Comparison of ENCODE assay signal across 10 mouse cellular contexts in genomic region chr11:101262272-101262967, GRCm38 (mm10). TPM values are rescaled to one million over a fixed set of nuclear protein-coding genes. Genes with fewer than 3 reads are reported as not detected.
DNase-seq lines count a peak whose midpoint lies in the region; ATAC-seq and TF ChIP-seq lines count a peak whose summit lies in the region.
"Had no signal": no experiment of that assay in that cellular context is flagged by ENCODE, and none has a peak within 500 bp of the region (broad histone marks: within the 10 kb centered on the region; RNA-seq: fewer than 3 reads in every experiment).

No protein-coding gene starts in this region.

- H3K9ac ChIP-seq in heart, postnatal 0 days (replicated peaks; ENCODE audit: low read depth, low read length), result no peak overlapping the region
- H3K9ac ChIP-seq in embryonic facial prominence, embryonic 12.5 days, result peak overlapping the region; percentile 11; the same call in 1 of the 2 replicates
- peak overlapping the region; percentile 9 for H3K9ac ChIP-seq in intestine, embryonic 16.5 days (ENCODE audit: low read depth, low read length)
- H3K9ac ChIP-seq in midbrain, embryonic 14.5 days (replicated peaks; ENCODE audit: low read length), result no peak overlapping the region

- no peak for DNase-seq in heart, postnatal 0 days (ENCODE audit: low spot score)
- no peak for DNase-seq in heart, postnatal 4 days
- peak; percentile 6 for DNase-seq in midbrain, embryonic 14.5 days
- DNase-seq in layer of hippocampus, adult 18-20 months (ENCODE audit: low spot score in 2 of 2), result no peak
- DNase-seq in thymus, postnatal 0 days (ENCODE audit: low spot score), result no peak
- DNase-seq in thymus, adult 2 months, result no peak
- DNase-seq: cerebellum, adult 9-11 months had no signal

- H3K27me3 ChIP-seq in heart, postnatal 0 days (ENCODE audit: control insufficient read depth, insufficient read depth, low read length), result peaks cover 40% of the 10 kb centered on the region
- peaks cover 48% of the 10 kb centered on the region for H3K27me3 ChIP-seq in embryonic facial prominence, embryonic 12.5 days
- H3K27me3 ChIP-seq in intestine, embryonic 16.5 days (replicated peaks; ENCODE audit: control insufficient read depth, insufficient read depth, low read length), result peaks cover 9% of the 10 kb centered on the region; the same call in 1 of the 2 replicates
- H3K27me3 ChIP-seq in midbrain, embryonic 14.5 days (ENCODE audit: control insufficient read depth, insufficient read depth, low read length), result peaks cover 41% of the 10 kb centered on the region
- H3K27me3 ChIP-seq in thymus, adult 2 months (ENCODE audit: control insufficient read depth, insufficient read depth, low read length), result peaks cover 24% of the 10 kb centered on the region
- H3K27me3 ChIP-seq: Patski had no signal

- TF ChIP-seq EP300 in heart, postnatal 0 days (IDR thresholded peaks at IDR 0.05; ENCODE audit: low read depth), result no peak

- TF ChIP-seq CTCF in heart, postnatal 0 days (IDR thresholded peaks at IDR 0.05; ENCODE audit: low read depth), result no peak
- no peak for TF ChIP-seq CTCF in thymus, adult 2 months (IDR thresholded peaks at IDR 0.05; ENCODE audit: borderline replicate concordance, control insufficient read depth, extremely low read depth, insufficient read depth, low read length, poor library complexity)

- H3K4me3 ChIP-seq in heart, postnatal 0 days (ENCODE audit: low read depth, low read length), result peak overlapping the region; percentile 26
- peak overlapping the region; percentile 55 for H3K4me3 ChIP-seq in embryonic facial prominence, embryonic 12.5 days
- peak overlapping the region; percentile 73 for H3K4me3 ChIP-seq in intestine, embryonic 16.5 days (ENCODE audit: low read length)
- H3K4me3 ChIP-seq in midbrain, embryonic 14.5 days (replicated peaks; ENCODE audit: low read depth, low read length), result 0 out of 2 replicates have a peak overlapping the region, but pooled peaks have one; percentile 1
- no peak overlapping the region for H3K4me3 ChIP-seq in thymus, adult 2 months (ENCODE audit: control insufficient read depth, insufficient read depth, low read length)

- ATAC-seq in heart, postnatal 0 days (ENCODE audit: insufficient read depth, low read depth), result no peak
- no peak for ATAC-seq in embryonic facial prominence, embryonic 12.5 days (ENCODE audit: insufficient number of reproducible peaks, insufficient read depth, low FRiP score, low TSS enrichment)
- ATAC-seq in intestine, embryonic 16.5 days, result no peak
- no peak for ATAC-seq in midbrain, embryonic 14.5 days (ENCODE audit: low FRiP score, low TSS enrichment)
- ATAC-seq: Patski had no signal

- no peak for TF ChIP-seq POLR2A in thymus, adult 2 months (IDR thresholded peaks at IDR 0.05; ENCODE audit: control insufficient read depth, extremely low read depth, insufficient read depth, low read length, poor library complexity)

- H3K4me1 ChIP-seq in heart, postnatal 0 days (ENCODE audit: control insufficient read depth, insufficient read depth), result peaks cover 36% of the 10 kb centered on the region
- H3K4me1 ChIP-seq in embryonic facial prominence, embryonic 12.5 days, result peaks cover 57% of the 10 kb centered on the region
- peaks cover 49% of the 10 kb centered on the region for H3K4me1 ChIP-seq in intestine, embryonic 16.5 days (ENCODE audit: control insufficient read depth, insufficient read depth, low read length)
- peaks cover 25% of the 10 kb centered on the region for H3K4me1 ChIP-seq in midbrain, embryonic 14.5 days (ENCODE audit: control insufficient read depth, insufficient read depth, low read length)
- peaks cover 20% of the 10 kb centered on the region for H3K4me1 ChIP-seq in thymus, adult 2 months (replicated peaks; ENCODE audit: control insufficient read depth, insufficient read depth, low read length)

- H3K9me3 ChIP-seq in heart, postnatal 0 days (replicated peaks; ENCODE audit: control insufficient read depth, low read length), result no peaks in the 10 kb centered on the region
- H3K9me3 ChIP-seq in embryonic facial prominence, embryonic 12.5 days, result no peaks in the 10 kb centered on the region
- H3K9me3 ChIP-seq in intestine, embryonic 16.5 days (ENCODE audit: control insufficient read depth, low read length), result no peaks in the 10 kb centered on the region
- no peaks in the 10 kb centered on the region for H3K9me3 ChIP-seq in midbrain, embryonic 14.5 days (ENCODE audit: control insufficient read depth, low read length)

- peaks cover 15% of the 10 kb centered on the region; the same call in 1 of the 2 replicates for H3K36me3 ChIP-seq in heart, postnatal 0 days (replicated peaks; ENCODE audit: control insufficient read depth, insufficient read depth, low read length)
- H3K36me3 ChIP-seq in embryonic facial prominence, embryonic 12.5 days, result peaks cover 7% of the 10 kb centered on the region; the same call in 1 of the 2 replicates
- no peaks in the 10 kb centered on the region for H3K36me3 ChIP-seq in intestine, embryonic 16.5 days (ENCODE audit: control insufficient read depth, insufficient read depth, low read length)
- peaks cover 6% of the 10 kb centered on the region for H3K36me3 ChIP-seq in midbrain, embryonic 14.5 days (ENCODE audit: control insufficient read depth, insufficient read depth, low read length)
- peaks cover 6% of the 10 kb centered on the region; the same call in 1 of the 2 replicates for H3K36me3 ChIP-seq in thymus, adult 2 months (ENCODE audit: control insufficient read depth, insufficient read depth, low read length)

- WGBS in heart, postnatal 0 days, result 8% methylated on average over 24 of the region's 24 CpGs
- 1% methylated on average over 24 of the region's 24 CpGs for WGBS in embryonic facial prominence, embryonic 12.5 days
- 8% methylated on average over 24 of the region's 24 CpGs for WGBS in intestine, embryonic 16.5 days
- WGBS in midbrain, embryonic 14.5 days, result 2% methylated on average over 24 of the region's 24 CpGs
- 8% methylated on average over 24 of the region's 24 CpGs for WGBS in thymus, adult 2 months

- H3K4me2 ChIP-seq in heart, postnatal 0 days (ENCODE audit: low read depth, low read length), result peak overlapping the region; percentile 90
- H3K4me2 ChIP-seq in embryonic facial prominence, embryonic 12.5 days (replicated peaks), result peak overlapping the region; percentile 97
- peak overlapping the region; percentile 98 for H3K4me2 ChIP-seq in intestine, embryonic 16.5 days (ENCODE audit: low read depth, low read length)
- H3K4me2 ChIP-seq in midbrain, embryonic 14.5 days (ENCODE audit: low read length), result peak overlapping the region; percentile 24; the same call in 1 of the 2 replicates

- H3K27ac ChIP-seq in heart, postnatal 0 days (ENCODE audit: low read depth), result no peak overlapping the region
- no peak overlapping the region for H3K27ac ChIP-seq in embryonic facial prominence, embryonic 12.5 days
- no peak overlapping the region for H3K27ac ChIP-seq in intestine, embryonic 16.5 days (ENCODE audit: low read length)
- no peak overlapping the region for H3K27ac ChIP-seq in midbrain, embryonic 14.5 days (replicated peaks; ENCODE audit: low read depth, low read length)
- H3K27ac ChIP-seq in thymus, adult 2 months (ENCODE audit: control insufficient read depth, insufficient read depth, low read length), result no peak overlapping the region

RNA-seq across cellular contexts. Expression of gene Wnk4, which starts 2.1 kb away (rescaled TPM):
- 2.0 and 3.2 TPM in 2 replicates for total RNA-seq in heart, postnatal 0 days (2014; rRNA removed; ENCODE audit: low replicate concordance)
- 3.8 and 4.0 TPM in 2 replicates for polyA plus RNA-seq in heart, postnatal 0 days (2015; fragmentation: Nextera tagmentation; extraction: Ambion mirVana)
- total RNA-seq in heart, postnatal 4 days (2021), result 1 to 10 TPM; 4.5 to 7.2 TPM
- polyA plus RNA-seq in embryonic facial prominence, embryonic 12.5 days (2016; fragmentation: Nextera tagmentation; extraction: Ambion mirVana), result 7.7 and 8.0 TPM in 2 replicates
- polyA plus RNA-seq in intestine, embryonic 16.5 days (2015; fragmentation: Nextera tagmentation; extraction: Ambion mirVana), result 10.2 and 10.8 TPM in 2 replicates
- 4.3 and 5.3 TPM in 2 replicates for polyA plus RNA-seq in midbrain, embryonic 14.5 days (2014; fragmentation: Nextera tagmentation; extraction: Ambion mirVana)
- 10 to 100 TPM in 1 of 2 experiments, 1 to 10 TPM in 1; 9.8 to 10.4 TPM for total RNA-seq in layer of hippocampus, adult 18-20 months (2021)
- 1.4 and 2.1 TPM in 2 replicates for polyA plus RNA-seq in thymus, postnatal 0 days (2015; fragmentation: Nextera tagmentation; extraction: Ambion mirVana)
- polyA plus RNA-seq in thymus, adult 2 months (2012; rRNA removed), result 1.2 TPM in 2 replicates

RNA-seq across cellular contexts. Expression of gene Vps25, which starts 8.9 kb away (rescaled TPM):
- total RNA-seq in heart, postnatal 0 days (2014; rRNA removed; ENCODE audit: low replicate concordance), result 99.2 and 116 TPM in 2 replicates
- polyA plus RNA-seq in heart, postnatal 0 days (2015; fragmentation: Nextera tagmentation; extraction: Ambion mirVana), result 125 and 130 TPM in 2 replicates
- total RNA-seq in heart, postnatal 4 days (2021), result 10 to 100 TPM; 87.6 to 88.7 TPM
- 93.6 and 99.3 TPM in 2 replicates for polyA plus RNA-seq in embryonic facial prominence, embryonic 12.5 days (2016; fragmentation: Nextera tagmentation; extraction: Ambion mirVana)
- 152 and 155 TPM in 2 replicates for polyA plus RNA-seq in intestine, embryonic 16.5 days (2015; fragmentation: Nextera tagmentation; extraction: Ambion mirVana)
- polyA plus RNA-seq in midbrain, embryonic 14.5 days (2014; fragmentation: Nextera tagmentation; extraction: Ambion mirVana), result 111 and 134 TPM in 2 replicates
- total RNA-seq in layer of hippocampus, adult 18-20 months (2021), result 10 to 100 TPM; 61.8 to 65.6 TPM
- 132 and 149 TPM in 2 replicates for polyA plus RNA-seq in thymus, postnatal 0 days (2015; fragmentation: Nextera tagmentation; extraction: Ambion mirVana)
- polyA plus RNA-seq in thymus, adult 2 months (2012; rRNA removed), result 88.3 and 92.6 TPM in 2 replicates

RNA-seq across cellular contexts. Expression of gene Cntd1, which starts 16.4 kb away (rescaled TPM):
- total RNA-seq in heart, postnatal 0 days (2014; rRNA removed; ENCODE audit: low replicate concordance), result not detected in 2 replicates
- polyA plus RNA-seq in heart, postnatal 0 days (2015; fragmentation: Nextera tagmentation; extraction: Ambion mirVana), result 0.22 and 0.56 TPM in 2 replicates
- total RNA-seq in heart, postnatal 4 days (2021), result under 1 TPM; 0.41 to 0.47 TPM
- polyA plus RNA-seq in embryonic facial prominence, embryonic 12.5 days (2016; fragmentation: Nextera tagmentation; extraction: Ambion mirVana), result 1.4 and 2.0 TPM in 2 replicates
- 0.84 and 1.0 TPM in 2 replicates for polyA plus RNA-seq in intestine, embryonic 16.5 days (2015; fragmentation: Nextera tagmentation; extraction: Ambion mirVana)
- 0.38 and 0.55 TPM in 2 replicates for polyA plus RNA-seq in midbrain, embryonic 14.5 days (2014; fragmentation: Nextera tagmentation; extraction: Ambion mirVana)
- total RNA-seq in layer of hippocampus, adult 18-20 months (2021), result under 1 TPM; 0.30 to 0.47 TPM
- 1.3 and 1.9 TPM in 2 replicates for polyA plus RNA-seq in thymus, postnatal 0 days (2015; fragmentation: Nextera tagmentation; extraction: Ambion mirVana)
- polyA plus RNA-seq in thymus, adult 2 months (2012; rRNA removed), result 0.71 and 0.84 TPM in 2 replicates

RNA-seq across cellular contexts. Expression of gene Coa3, which starts 16.5 kb away (rescaled TPM):
- 175 and 216 TPM in 2 replicates for total RNA-seq in heart, postnatal 0 days (2014; rRNA removed; ENCODE audit: low replicate concordance)
- polyA plus RNA-seq in heart, postnatal 0 days (2015; fragmentation: Nextera tagmentation; extraction: Ambion mirVana), result 189 and 206 TPM in 2 replicates
- 10 to 100 TPM; 86.3 to 90.1 TPM for total RNA-seq in heart, postnatal 4 days (2021)
- 201 and 209 TPM in 2 replicates for polyA plus RNA-seq in embryonic facial prominence, embryonic 12.5 days (2016; fragmentation: Nextera tagmentation; extraction: Ambion mirVana)
- polyA plus RNA-seq in intestine, embryonic 16.5 days (2015; fragmentation: Nextera tagmentation; extraction: Ambion mirVana), result 258 and 278 TPM in 2 replicates
- polyA plus RNA-seq in midbrain, embryonic 14.5 days (2014; fragmentation: Nextera tagmentation; extraction: Ambion mirVana), result 221 and 243 TPM in 2 replicates
- total RNA-seq in layer of hippocampus, adult 18-20 months (2021), result 100 to 1,000 TPM; 102 to 103 TPM
- polyA plus RNA-seq in thymus, postnatal 0 days (2015; fragmentation: Nextera tagmentation; extraction: Ambion mirVana), result 164 and 179 TPM in 2 replicates
- 245 and 273 TPM in 2 replicates for polyA plus RNA-seq in thymus, adult 2 months (2012; rRNA removed)

RNA-seq across cellular contexts. Expression of gene Ramp2, which starts 16.6 kb away (rescaled TPM):
- 159 and 253 TPM in 2 replicates for total RNA-seq in heart, postnatal 0 days (2014; rRNA removed; ENCODE audit: low replicate concordance)
- polyA plus RNA-seq in heart, postnatal 0 days (2015; fragmentation: Nextera tagmentation; extraction: Ambion mirVana), result 181 and 182 TPM in 2 replicates
- 100 to 1,000 TPM; 122 to 134 TPM for total RNA-seq in heart, postnatal 4 days (2021)
- polyA plus RNA-seq in embryonic facial prominence, embryonic 12.5 days (2016; fragmentation: Nextera tagmentation; extraction: Ambion mirVana), result 80.2 and 86.9 TPM in 2 replicates
- polyA plus RNA-seq in intestine, embryonic 16.5 days (2015; fragmentation: Nextera tagmentation; extraction: Ambion mirVana), result 87.8 and 95.1 TPM in 2 replicates
- 59.7 and 84.0 TPM in 2 replicates for polyA plus RNA-seq in midbrain, embryonic 14.5 days (2014; fragmentation: Nextera tagmentation; extraction: Ambion mirVana)
- total RNA-seq in layer of hippocampus, adult 18-20 months (2021), result 10 to 100 TPM; 62.2 to 72.8 TPM
- polyA plus RNA-seq in thymus, postnatal 0 days (2015; fragmentation: Nextera tagmentation; extraction: Ambion mirVana), result 29.6 and 30.8 TPM in 2 replicates
- 13.5 and 20.5 TPM in 2 replicates for polyA plus RNA-seq in thymus, adult 2 months (2012; rRNA removed)

Comparison
In these comparisons a context has a peak if more than half of its experiments do, and no peak if none do; other contexts are left out.
1. H3K4me2 ChIP-seq: peak in every context shown above with its lines; median percentile 98 in intestine, embryonic 16.5 days; 97 in embryonic facial prominence, embryonic 12.5 days; 90 in heart, postnatal 0 days; 24 in midbrain, embryonic 14.5 days.
2. H3K9ac ChIP-seq: peak in embryonic facial prominence, embryonic 12.5 days (single experiment) and intestine, embryonic 16.5 days (single experiment); none in heart, postnatal 0 days (single experiment) and midbrain, embryonic 14.5 days (single experiment).